In the genomic region with DNA sequence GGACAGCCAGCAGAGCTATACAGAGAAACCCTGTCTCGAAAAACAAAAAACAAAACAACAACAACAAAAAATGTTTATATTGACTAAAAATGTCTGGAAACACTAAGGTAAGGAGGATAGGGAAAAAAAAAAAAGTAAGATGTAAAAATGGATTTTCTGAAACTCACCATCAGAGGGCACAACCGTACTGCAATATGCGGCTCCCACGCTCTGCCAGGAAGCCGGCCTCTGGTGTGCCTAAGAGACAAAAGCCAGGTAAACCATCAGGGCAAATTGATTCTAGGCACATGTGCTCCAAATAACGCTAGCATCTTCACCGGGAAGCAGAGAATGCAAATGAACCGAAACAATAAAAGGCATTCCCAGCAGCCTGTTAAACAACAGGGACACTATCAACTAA, we compare ENCODE assay signal across 7 mouse cellular contexts. TPM values are rescaled to one million over a fixed set of nuclear protein-coding genes. Genes with fewer than 3 reads are reported as not detected.
DNase-seq lines count a peak whose midpoint lies in the region; ATAC-seq and TF ChIP-seq lines count a peak whose summit lies in the region.

No protein-coding gene starts in this region.

- DNase-seq in kidney, postnatal 0 days (ENCODE audit: low spot score), result no peak
- DNase-seq in kidney, adult 11 months, result no peak
- DNase-seq in B cell, adult 2 months, result peak; percentile 5 to 6
- peak; percentile 19 for DNase-seq in adipocyte (ENCODE audit: low spot score)
- peak; percentile 42 to 52 for DNase-seq in kidney, postnatal 25 days
- DNase-seq in right cerebral cortex, postnatal 25 days, result no peak
- DNase-seq in forebrain, embryonic 11.5 days (ENCODE audit: low spot score), result no peak

- 86% methylated on average over 8 of the region's 8 CpGs for WGBS in kidney, postnatal 0 days
- 80% methylated on average over 8 of the region's 8 CpGs for WGBS in forebrain, embryonic 11.5 days

- no peaks in the 10 kb centered on the region for H3K27me3 ChIP-seq in kidney, postnatal 0 days (ENCODE audit: insufficient read depth, low read length)
- no peaks in the 10 kb centered on the region for H3K27me3 ChIP-seq in forebrain, embryonic 11.5 days (ENCODE audit: control insufficient read depth, insufficient read depth, low read length)

- no peak overlapping the region for H3K4me3 ChIP-seq in kidney, postnatal 0 days (replicated peaks; ENCODE audit: low read depth, low read length)
- no peak overlapping the region for H3K4me3 ChIP-seq in forebrain, embryonic 11.5 days (ENCODE audit: low read depth, low read length)

- no peak overlapping the region for H3K9ac ChIP-seq in kidney, postnatal 0 days (ENCODE audit: low read depth, low read length)
- no peak overlapping the region for H3K9ac ChIP-seq in forebrain, embryonic 11.5 days (ENCODE audit: low read length)

- ATAC-seq in kidney, postnatal 0 days (replicated peaks; ENCODE audit: low FRiP score, low read depth), result no peak
- ATAC-seq in forebrain, embryonic 11.5 days (replicated peaks; ENCODE audit: low FRiP score), result no peak

- peak; percentile 52; the same call in 1 of the 2 replicates for TF ChIP-seq CTCF in kidney, postnatal 0 days (IDR thresholded peaks at IDR 0.05; ENCODE audit: low read depth)

- no peaks in the 10 kb centered on the region for H3K9me3 ChIP-seq in kidney, postnatal 0 days (replicated peaks; ENCODE audit: low read length)
- H3K9me3 ChIP-seq in forebrain, embryonic 11.5 days (ENCODE audit: control insufficient read depth, low read length), result no peaks in the 10 kb centered on the region

- H3K27ac ChIP-seq in kidney, postnatal 0 days, result no peak overlapping the region
- no peak overlapping the region for H3K27ac ChIP-seq in forebrain, embryonic 11.5 days (ENCODE audit: low read depth, low read length)

- no peak overlapping the region for H3K4me2 ChIP-seq in kidney, postnatal 0 days (ENCODE audit: low read length)
- no peak overlapping the region for H3K4me2 ChIP-seq in forebrain, embryonic 11.5 days (ENCODE audit: low read depth, low read length, severe bottlenecking)

- H3K36me3 ChIP-seq in kidney, postnatal 0 days (ENCODE audit: insufficient read depth, low read length), result 0 out of 2 replicates have a peak, but pooled peaks cover 5% of the 10 kb centered on the region
- no peaks in the 10 kb centered on the region; the same call in 1 of the 2 replicates for H3K36me3 ChIP-seq in forebrain, embryonic 11.5 days (ENCODE audit: control insufficient read depth, insufficient read depth, low read length)

- H3K4me1 ChIP-seq in kidney, postnatal 0 days (replicated peaks; ENCODE audit: insufficient read depth, low read length), result no peaks in the 10 kb centered on the region
- no peaks in the 10 kb centered on the region for H3K4me1 ChIP-seq in forebrain, embryonic 11.5 days (replicated peaks; ENCODE audit: control insufficient read depth, insufficient read depth, low read length)

RNA-seq across cellular contexts. Expression of gene Oit3, which starts 49.3 kb away (rescaled TPM):
- polyA plus RNA-seq in kidney, postnatal 0 days (2015; fragmentation: Nextera tagmentation; extraction: Ambion mirVana), result 1.6 and 1.7 TPM in 2 replicates
- polyA plus RNA-seq in forebrain, embryonic 11.5 days (2014; fragmentation: Nextera tagmentation; extraction: Ambion mirVana), result 0.23 and 0.72 TPM in 2 replicates

Comparison
In these comparisons a context has a peak if more than half of its experiments do, and no peak if none do; other contexts are left out.
1. DNase-seq: peak in B cell, adult 2 months (2 of 2), adipocyte (single experiment) and kidney, postnatal 25 days (2 of 2); none in kidney, postnatal 0 days (single experiment), kidney, adult 11 months (single experiment), right cerebral cortex, postnatal 25 days (single experiment) and forebrain, embryonic 11.5 days (single experiment).